Mouse (Mus musculus) liver, embryonic 14.5 days (tissue): ENCODE results near the gene Entpd7.

Experiments used
- CTCF ChIP-seq: IDR thresholded peaks from 2 replicates; pipeline ENCODE4 v1.5.1; 2016; ENCODE audit warnings: antibody characterized with exemption, low read depth, control low read depth
- EP300 ChIP-seq: IDR thresholded peaks from 2 replicates; pipeline ENCODE4 v1.6.1; 2016; ENCODE audit warnings: antibody characterized with exemption, low read depth

DNA sequence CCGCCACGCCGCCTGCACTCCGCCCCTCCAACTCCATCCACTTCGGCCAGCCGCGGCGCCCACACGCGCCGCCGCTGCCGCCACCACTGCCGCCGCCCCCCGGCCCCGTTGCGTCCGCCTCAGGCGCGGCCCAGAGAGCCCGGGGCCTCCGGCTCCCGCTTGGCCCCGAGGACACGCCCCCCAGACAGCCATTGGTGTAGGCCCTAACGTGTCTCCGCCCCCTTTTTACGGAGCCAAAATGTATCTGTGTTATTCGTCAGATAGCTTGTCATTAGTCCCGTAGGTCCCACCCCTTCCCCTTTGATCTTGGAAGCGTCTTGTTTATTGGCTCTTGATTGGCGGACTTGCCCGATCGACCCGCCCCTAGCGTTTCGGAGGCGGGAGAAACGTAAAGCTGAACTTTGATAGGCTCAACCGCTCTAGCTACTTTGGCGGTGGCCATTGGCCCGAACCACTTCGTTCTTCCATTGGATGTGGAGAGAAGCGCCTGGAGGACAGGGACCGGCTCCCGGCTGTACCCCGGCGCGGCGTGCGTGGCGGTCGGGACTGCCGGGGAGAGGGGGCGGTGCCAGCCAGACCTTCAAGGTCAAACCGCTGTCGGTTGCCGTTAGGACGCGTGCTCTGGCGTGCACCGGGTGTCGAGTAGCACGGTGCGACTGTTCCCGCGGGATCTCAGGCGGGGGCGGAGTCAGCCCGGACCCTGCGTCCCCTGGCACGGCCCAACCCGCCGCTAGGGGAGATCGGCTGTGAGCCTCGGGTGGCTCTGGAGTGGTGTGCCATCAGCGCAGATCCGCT lies 14.5 kb upstream of the Entpd7 start, which contains the start of gene Slc25a28:
- TF ChIP-seq CTCF (peak; percentile 93), EP300 (no peak)
